Mouse (Mus musculus): ENCODE measurements around the gene Exoc4. TPM values are rescaled to one million over a fixed set of nuclear protein-coding genes. Genes with fewer than 3 reads are reported as not detected.

The Exoc4 gene
- total RNA-seq, 2 experiments from 2014 or later, result 44.1 to 58.5 TPM

GRCm38 (mm10) chr6:33831276-33831675 lies 582.4 kb downstream of the Exoc4 start:
- ATAC-seq (replicated peaks; ENCODE audit: poor library complexity, severe bottlenecking), result no peak

GRCm38 (mm10) chr6:33832978-33833377 lies 584.1 kb downstream of the Exoc4 start:
- no peak for ATAC-seq (replicated peaks; ENCODE audit: poor library complexity, severe bottlenecking)

DNA sequence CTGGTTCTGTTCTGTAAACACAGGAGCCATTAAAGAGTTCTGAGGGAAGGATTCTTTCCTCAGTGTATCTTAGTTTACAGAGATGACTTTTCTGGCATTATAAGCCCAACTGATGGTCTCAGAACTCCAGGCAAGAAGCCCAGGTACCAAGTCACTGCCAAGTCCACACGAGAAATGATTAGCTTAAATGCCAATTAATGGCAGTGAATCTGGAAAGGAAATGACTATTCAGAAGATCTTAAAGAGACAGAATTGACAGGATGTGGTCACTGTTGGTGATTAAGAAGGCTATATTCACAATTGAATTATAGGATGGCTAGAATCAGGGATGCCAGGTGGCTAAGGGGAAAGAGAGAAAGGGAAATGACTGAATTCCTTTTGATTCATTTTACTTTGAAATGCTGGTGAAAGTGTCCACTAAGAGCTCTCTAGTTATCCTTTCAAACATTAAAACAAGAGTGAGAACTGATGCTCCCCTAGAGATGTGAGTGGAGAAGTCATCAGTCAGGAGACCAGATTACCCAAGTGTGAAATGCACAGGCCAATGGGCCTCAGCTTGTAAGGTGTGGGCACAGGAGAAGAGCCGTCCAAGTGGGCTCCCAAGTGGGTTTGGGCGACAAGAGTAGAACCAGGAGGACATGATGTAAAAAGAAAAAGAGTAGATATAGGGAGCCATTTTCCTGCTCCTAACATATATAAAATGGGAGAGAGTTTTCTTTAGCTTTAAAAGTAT lies 587.3 kb downstream of the Exoc4 start:
- no peak for ATAC-seq (replicated peaks; ENCODE audit: poor library complexity, severe bottlenecking)

DNA sequence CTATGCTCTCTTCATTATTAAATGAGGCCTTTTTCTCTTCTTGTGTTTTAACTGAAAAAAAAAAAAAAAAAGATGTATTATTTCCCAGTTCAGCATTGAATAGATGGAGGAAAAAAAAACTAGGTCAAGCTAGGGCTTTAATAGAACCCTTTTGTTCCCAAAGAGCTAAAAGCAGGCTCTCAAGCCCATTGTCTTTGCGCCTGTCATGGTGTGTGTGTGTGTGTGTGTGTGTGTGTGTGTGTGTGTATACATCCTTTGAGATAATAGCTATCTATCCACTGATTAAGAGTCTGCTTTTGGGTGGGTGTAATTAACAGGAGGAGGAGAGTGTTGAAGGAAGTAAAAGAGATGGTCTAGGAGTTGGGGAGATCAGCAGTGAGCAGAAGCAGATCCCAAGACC lies 594.0 kb downstream of the Exoc4 start:
- ATAC-seq (replicated peaks; ENCODE audit: poor library complexity, severe bottlenecking), result no peak

DNA sequence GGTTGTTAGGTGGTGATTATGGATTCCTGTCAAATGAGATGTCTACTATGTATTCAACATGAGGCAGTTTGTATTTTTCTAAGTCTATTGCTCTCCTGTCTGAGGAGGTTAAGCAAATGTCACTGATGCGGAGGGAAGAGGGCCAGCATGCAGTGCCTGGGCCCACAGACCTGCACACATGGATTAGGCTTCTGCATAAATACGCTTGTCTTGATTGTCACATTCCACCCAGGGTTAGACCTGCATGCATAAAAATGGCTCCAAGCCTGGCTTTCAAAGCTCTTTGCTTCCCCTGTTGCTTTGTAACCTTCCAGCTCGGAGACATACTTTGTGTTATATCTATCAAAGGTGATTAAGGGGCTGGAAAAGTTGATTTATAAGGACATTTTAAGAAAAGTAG lies 610.2 kb downstream of the Exoc4 start:
- no peak for ATAC-seq (replicated peaks; ENCODE audit: poor library complexity, severe bottlenecking)

DNA sequence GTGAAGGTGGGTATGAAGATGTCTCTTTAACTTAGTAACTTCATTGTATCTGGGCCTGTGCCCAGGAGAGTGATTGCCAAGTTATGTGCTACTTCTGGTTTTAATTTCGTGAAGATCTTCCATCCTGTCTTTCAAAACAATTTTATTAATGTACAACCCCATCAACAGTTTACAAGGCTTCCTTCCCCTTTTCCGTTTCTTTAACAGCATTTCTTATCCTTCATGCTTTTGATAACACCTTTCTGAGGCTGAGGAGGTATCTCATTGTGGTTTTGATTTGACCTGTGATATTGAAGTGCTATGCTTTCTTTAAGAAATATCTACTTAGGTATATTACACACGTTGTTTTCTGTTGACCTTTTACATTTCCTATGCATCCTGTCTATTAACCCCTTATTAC lies 616.9 kb downstream of the Exoc4 start:
- no peak for ATAC-seq (replicated peaks; ENCODE audit: poor library complexity, severe bottlenecking)

- peak; percentile 99 for ATAC-seq (replicated peaks; ENCODE audit: poor library complexity, severe bottlenecking)
Measured at GRCm38 (mm10) chr6:33866901-33867580, 618.2 kb downstream of the Exoc4 start.

DNA sequence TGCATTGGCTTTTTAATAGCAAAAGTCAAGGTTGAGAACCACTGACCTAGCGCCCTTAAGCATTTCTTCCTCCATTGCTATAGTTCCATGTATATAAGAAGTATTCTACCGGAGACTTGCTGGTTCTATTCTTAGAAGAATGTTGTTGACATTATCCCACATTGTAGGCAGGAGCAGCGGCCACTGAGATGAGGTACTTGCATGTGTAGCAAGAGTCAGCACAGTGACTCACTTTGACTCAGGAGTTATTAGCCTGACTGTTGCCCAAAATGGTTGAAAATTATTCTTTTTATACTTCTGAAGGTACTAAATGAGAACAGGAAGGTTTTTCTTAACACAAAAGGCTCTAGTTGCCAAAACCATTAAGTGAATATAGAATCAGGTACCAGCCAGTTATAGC lies 620.4 kb downstream of the Exoc4 start:
- ATAC-seq (replicated peaks; ENCODE audit: poor library complexity, severe bottlenecking), result no peak

GRCm38 (mm10) chr6:33870468-33871142 lies 621.7 kb downstream of the Exoc4 start:
- ATAC-seq (replicated peaks; ENCODE audit: poor library complexity, severe bottlenecking), result no peak

GRCm38 (mm10) chr6:33871286-33871685 lies 622.4 kb downstream of the Exoc4 start:
- no peak for ATAC-seq (replicated peaks; ENCODE audit: poor library complexity, severe bottlenecking)

DNA sequence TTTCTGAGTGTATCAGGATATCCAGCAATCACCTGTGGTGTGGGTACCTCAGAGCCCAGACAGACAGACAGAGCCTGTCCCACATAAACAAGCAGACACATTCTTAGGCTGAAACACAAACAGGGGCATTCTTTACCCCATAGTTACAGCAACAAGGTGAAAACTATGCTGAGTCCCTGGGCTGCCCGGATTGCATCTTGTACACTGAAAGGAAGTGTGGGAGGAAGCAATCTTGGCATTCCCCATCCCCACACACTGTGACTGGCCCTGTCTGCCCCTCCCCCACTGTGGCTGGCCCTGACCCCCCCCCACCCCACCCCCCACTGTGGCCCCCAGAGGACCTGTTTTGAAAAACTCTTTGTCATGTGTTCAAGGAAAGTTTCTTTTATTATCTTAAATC lies 623.3 kb downstream of the Exoc4 start:
- ATAC-seq (replicated peaks; ENCODE audit: poor library complexity, severe bottlenecking), result no peak

DNA sequence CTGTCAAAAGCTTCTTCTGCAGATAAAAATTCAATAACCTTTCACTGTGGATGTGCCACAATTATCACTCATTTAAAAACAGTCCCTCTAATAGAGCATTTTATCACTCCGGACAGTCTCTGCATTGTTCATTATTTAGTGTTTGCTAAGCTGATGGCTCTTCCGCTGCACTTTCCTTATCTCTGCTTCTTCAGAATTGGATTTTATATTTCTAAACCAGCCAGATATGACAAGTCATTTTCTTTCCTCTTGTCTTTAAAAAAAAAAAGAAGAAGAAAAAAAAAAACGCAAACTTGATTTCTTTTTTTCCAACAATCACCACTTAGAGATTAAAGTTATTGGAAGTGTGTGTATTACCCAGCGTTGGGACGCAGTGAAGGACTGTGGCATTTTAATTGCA lies 624.1 kb downstream of the Exoc4 start:
- ATAC-seq (replicated peaks; ENCODE audit: poor library complexity, severe bottlenecking), result no peak

DNA sequence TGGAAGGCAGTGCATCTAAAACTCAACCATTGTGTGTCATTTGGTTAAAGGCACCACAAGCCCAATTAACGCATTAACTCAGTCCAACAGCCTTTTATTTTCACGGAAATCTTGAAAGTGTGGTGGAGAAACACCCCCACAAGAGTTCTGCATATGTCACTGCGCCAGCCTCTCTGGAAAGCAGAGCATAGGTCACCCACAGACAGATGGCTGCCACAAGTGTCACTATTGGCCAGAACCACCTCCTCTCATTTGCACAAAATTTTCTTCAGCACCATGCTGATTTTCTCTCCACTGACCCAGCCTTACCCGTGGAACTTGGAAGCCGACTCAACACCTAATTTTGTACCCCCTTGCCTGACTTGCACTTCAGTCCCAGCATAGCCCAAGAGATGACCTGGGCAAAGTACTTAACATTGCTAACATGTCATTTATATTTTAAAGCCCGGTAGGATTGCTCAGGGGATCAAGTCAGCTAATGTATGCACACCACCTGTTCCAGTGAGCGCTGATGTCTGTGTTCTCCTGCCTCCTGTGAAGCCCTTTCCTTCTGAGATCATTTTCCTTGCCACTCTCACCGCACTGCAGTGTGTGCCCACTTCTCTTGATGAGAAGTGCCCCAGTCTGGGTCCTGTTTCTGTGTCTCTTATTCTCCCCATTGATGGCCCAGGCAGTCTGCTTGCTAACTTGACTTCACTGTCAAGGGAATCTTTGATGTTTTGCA lies 625.6 kb downstream of the Exoc4 start:
- no peak for ATAC-seq (replicated peaks; ENCODE audit: poor library complexity, severe bottlenecking)

GRCm38 (mm10) chr6:33884141-33884683 lies 635.3 kb downstream of the Exoc4 start:
- ATAC-seq (replicated peaks; ENCODE audit: poor library complexity, severe bottlenecking), result no peak

DNA sequence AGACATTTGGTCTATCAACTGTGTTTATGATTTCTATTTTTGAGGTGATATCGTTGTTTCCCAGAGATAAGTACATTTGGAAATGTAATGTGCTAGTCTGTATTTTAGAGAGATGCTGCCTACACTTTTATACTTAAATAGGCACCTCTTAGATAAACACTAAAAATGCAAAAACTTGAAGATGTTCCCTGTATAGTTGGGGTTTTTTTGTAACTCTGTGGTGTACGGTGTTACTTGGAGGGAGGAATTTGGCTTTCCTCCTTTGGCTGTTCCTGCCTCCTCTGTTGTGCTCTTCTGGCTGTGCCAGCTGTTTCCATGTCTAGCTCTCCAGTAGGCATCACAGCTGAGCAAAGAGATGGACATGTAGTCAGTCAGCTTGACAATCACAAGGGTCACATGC lies 638.1 kb downstream of the Exoc4 start:
- ATAC-seq (replicated peaks; ENCODE audit: poor library complexity, severe bottlenecking), result no peak

GRCm38 (mm10) chr6:33890926-33891325 lies 642.0 kb downstream of the Exoc4 start:
- ATAC-seq (replicated peaks; ENCODE audit: poor library complexity, severe bottlenecking), result no peak

GRCm38 (mm10) chr6:33892142-33892541 lies 643.3 kb downstream of the Exoc4 start:
- ATAC-seq (replicated peaks; ENCODE audit: poor library complexity, severe bottlenecking), result no peak

DNA sequence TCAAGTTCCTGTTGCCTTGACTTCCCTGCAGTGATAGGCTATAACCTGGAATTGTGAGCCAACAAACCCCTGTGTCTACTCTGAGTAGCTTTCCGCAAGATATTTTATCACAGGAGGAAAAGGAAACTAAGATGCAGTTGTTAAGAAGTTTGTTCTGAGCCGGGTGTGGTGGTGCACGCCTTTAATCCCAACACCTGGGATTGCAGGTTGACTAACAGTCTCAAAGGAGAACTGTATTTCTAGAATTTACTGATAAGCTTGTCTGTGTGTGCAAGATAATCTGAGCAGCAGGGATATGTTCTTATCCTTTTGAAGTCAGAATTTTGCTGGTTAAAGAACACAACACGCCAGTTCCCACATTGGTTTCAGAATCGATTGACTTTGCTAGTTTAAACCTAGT lies 651.1 kb downstream of the Exoc4 start:
- ATAC-seq (replicated peaks; ENCODE audit: poor library complexity, severe bottlenecking), result no peak

DNA sequence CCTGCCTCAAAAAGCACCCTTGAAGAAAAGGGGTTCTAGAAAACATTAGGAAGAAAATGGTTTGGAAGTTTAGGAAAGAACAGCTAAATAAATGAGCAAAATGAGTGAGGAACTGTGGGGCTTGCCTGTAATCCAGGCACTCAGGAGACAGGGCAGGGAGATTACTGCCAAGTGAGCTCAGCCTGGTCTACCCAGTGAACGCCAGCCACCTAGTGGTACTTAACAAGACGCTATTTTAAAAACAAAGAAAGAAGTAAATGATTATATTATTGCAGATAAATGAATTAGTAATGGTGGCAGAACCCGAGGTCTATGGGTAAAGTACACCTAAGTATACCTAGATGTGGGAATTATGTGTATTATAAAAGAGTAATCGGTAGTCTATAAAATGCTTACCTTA lies 651.7 kb downstream of the Exoc4 start:
- no peak for ATAC-seq (replicated peaks; ENCODE audit: poor library complexity, severe bottlenecking)

DNA sequence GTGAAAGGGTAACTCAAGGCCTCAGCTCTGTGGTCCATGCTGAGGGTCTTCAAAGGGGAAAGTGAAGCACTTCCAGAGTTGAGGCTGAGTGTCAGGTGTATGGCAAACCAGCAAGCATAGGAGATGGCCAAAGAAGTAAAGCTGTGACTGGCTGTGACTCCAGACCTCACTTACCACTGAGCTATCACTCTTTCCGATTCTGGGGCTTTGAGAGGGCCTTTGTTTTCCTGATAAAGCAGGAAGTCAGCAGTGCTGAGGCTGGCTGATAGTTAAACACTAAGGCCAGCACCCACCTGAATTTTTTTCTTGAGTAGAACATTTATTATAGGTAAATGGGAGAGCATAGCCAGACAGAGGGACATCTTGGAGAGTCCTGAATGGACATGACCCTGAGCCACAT lies 656.2 kb downstream of the Exoc4 start:
- ATAC-seq (replicated peaks; ENCODE audit: poor library complexity, severe bottlenecking), result no peak

GRCm38 (mm10) chr6:33910671-33911070 lies 661.8 kb downstream of the Exoc4 start:
- ATAC-seq (replicated peaks; ENCODE audit: poor library complexity, severe bottlenecking), result no peak
